Mouse (Mus musculus) heart, postnatal 14 days (tissue): ENCODE data around the gene Gatc. TPM values are rescaled to one million over a fixed set of nuclear protein-coding genes. Genes with fewer than 3 reads are reported as not detected.
"Not testable (repeated sequence)": the region's sequence is repeated elsewhere in the genome, so short reads cannot be mapped to it uniquely, and the experiment has no call there.

Experiments used
- DNase-seq, 2 experiments: peaks; one replicate each; pipeline ENCODE4 v3.0.0; 2021 to 2022
- intact Hi-C: fragments of 180-260 bp; cut with DNase I; formaldehyde crosslinking; loops from one replicate; pipeline ENCODE4 v1.15.1; 2025
- long read RNA-seq, 2 experiments: library from polyadenylated mRNA; stranded (forward); transcript quantifications; one replicate each; pipeline ENCODE4 v2.0.0; 2021
- total RNA-seq, 2 experiments: library from RNA; stranded (reverse); gene quantifications; 2 replicates each; pipeline ENCODE4 v1.2.3; 2021

Gene Gatc
- 10 to 100 TPM; 16.0 to 17.0 TPM for total RNA-seq
- long read RNA-seq, experiment 1, transcript Gatc-201 (3 exons, 1,797 nt), result major isoform, 13 of 13 reads
- long read RNA-seq, experiment 1, partial matches to known transcripts, result 0 of 13 reads
- long read RNA-seq, experiment 1, other reads (novel, unspliced or antisense), result 0 of 13 reads
- long read RNA-seq, experiment 2, transcript Gatc-201 (3 exons, 1,797 nt), result major isoform, 16 of 17 reads
- long read RNA-seq, experiment 2, partial matches to known transcripts, result 0 of 17 reads
- long read RNA-seq, experiment 2, other reads (novel, unspliced or antisense), result 1 of 17 reads

DNA sequence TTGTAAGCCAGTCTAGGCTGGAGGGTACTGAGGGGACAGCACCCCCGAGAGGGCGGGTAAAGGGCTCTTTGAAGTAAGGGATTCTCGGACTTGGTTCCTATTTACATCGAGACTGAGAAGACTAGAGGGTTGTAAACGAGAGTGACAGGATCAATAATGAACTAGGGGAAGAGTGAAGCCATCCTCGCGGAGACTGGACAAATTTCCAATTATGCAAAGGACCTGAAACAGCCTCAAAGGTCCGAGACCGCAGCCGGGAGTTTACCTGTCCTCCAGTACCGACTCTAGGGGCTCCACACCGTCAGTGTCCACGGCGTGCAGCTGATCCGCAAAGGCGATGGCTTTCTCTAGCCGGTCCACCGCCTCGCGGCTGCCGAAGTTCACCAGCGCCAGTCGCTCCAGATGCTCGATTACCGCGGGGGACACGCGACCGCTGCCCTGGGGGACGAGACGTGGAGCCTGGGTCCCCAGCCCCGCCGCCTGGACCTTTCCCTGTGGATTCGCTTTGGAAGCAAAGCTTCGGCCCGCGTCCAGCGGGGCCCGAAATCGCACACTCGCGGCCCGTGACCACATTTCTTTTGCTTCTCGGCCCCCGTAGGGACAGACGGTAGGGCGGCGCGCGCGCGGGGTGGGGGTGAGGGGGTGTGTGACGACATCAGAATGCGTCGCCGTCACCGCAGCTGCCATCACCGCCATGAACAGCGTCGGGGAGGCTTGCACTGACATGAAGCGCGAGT lies at the start of gene Gatc, which contains the start of gene Triap1:
Gatc (minus strand) TSS at position 602 of the 737 bp plus-strand sequence.
Triap1 (plus strand) TSS at position 649 of the 737 bp plus-strand sequence.
- intact Hi-C loops, result loop anchor here (2.0 to 10.0 kb wide), 2 partner anchors 40 to 216 kb away; partner anchors contain the start of gene Dynll1

DNA sequence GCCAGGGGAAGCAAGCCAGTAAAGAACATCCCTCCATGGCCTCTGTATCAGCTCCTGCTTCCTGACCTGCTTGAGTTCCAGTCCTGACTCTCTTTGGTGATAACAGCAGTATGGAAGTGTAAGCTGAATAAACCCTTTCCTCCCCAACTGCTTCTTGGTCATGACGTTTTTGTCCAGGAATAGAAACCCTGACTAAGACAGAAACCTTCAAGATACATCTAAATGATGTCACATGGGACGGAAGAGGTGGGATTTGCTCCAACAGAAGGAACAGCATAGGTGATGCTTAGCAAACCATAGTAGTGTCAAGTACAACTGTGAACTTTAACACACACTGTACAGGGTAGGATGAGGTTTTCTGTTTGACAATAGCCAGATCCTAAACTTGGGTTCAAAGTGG lies 37.9 kb upstream of the Gatc start:
- intact Hi-C loops, DNase-seq: not testable (repeated sequence)

More for the DNA sequence above, at the start of gene Gatc, which contains the start of gene Triap1:
- DNase-seq, result peak; percentile 90 to 91

DNA sequence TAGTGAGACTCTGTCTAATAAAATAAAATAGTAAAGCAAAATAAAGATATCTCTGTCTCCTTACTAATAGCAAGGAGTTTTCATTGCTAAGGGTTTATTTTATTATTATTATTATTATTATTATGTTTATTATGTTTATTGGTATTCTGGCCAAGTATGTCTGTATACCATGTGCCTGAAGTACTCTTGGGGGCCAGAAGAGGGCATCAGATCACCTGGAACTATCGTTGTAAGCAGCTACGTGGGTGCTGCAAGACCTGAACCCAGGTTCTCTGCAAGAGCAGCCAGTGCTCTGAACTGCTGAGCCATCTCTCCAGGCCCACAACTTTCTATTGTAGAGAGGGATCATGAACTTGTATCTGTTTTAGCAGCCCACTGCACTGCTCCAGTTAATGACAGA lies 34.5 kb upstream of the Gatc start:
- intact Hi-C loops, result no loop called here
- no peak for DNase-seq

DNA sequence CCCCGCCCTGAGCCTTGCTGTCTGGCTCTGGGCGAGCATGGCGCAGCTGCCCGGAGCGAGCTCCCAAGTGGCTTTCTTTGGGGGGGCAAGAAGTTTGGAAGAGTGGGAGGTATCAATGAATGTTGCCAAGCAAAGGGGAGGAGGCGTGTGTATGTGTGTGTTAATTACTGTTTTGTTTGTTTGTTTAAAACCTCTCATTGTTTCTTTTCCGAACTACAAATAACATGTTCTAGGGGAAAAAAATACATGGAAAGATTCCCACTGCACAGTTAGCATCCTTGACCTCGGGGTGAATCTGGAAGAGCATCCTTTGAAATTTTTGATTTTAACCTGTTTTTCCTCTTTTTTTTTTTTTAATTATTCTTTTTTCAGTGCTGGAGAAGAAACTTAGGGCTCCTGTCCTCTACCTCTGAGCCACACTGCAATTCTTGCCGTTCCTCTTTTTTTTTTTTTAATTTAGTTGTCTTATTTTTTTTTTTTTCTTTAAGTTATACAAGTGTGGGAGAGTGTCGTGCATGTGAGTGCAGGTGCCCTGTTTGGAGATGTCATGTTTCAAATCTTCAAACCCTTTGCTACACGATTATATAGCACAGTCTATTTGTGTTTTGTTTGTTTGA lies 33.3 kb upstream of the Gatc start:
- DNase-seq, result no peak
- intact Hi-C loops, result no loop called here

DNA sequence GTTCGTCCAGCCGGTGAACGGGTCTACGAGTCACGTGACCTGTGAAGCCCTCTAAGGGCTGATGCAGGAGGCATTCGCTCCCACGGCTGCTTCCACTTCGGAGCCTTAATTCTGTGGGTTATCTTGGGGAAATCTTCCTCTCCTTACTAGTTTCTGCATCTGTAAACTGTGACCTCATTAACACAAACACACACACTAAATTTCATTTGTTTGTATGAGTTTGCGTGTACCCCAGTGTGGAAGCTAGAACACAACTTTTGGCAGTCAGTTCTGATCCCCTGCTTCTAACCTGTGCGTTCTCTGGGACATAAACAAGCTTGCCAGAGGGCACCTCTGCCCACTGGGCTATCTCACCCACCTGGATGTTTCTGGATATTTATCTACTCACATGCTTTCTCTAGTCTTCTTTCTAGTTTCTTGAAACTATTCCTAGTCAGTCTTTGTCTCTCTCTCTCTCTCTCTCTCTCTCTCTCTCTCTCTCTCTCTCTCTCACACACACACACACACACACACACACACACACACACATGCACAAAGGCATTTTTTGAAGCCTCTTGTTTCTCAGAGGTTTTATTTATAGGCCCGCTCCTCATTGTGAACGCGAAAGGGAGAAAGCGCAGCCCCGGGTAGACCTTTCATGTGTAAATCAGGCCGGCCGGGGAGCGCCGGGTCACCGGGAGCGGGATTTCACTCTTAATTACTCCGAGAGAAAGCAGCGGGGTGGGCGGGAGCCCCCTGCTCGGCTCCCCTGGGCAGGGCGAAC lies 32.6 kb upstream of the Gatc start:
- DNase-seq, result no peak
- intact Hi-C loops, result no loop called here

DNA sequence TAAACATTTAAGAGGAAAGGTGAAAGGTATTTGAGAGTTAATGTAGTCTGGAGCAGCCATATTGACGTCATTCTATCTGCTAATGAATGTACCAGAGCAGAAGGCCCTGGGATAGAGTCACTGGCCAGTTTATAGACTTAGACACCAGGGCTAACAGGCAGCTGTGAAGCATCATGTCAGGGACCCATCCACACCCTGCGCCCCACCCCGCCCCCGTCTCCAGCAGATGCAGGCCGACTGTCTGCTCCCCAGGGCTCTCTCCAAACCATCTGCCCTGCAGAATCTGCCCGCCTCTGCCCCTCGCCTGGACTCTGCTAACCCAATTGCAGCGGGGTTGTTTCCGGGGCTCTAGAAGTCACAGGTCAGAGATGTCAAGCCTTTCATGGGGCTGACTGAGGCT lies 30.8 kb upstream of the Gatc start:
- no peak for DNase-seq
- intact Hi-C loops, result no loop called here

DNA sequence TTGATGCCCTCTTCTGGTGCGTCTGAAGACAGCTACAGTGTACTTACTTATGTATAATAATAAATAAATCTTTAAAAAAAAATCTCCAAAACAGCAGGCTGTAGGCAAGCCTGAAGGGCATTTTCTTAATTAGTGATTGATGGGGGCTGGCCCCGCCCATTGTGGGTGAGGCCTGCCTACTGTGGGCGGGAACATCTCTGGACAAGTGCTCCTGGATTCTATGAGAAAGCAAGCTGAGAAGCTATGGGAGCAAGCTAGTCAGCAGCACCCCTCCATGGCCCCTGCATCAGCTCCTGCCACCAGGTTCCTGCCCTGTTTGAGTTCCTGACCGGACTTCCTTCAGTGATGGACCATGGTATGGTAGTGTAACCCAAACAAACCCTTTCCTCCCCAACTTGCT lies 23.8 kb upstream of the Gatc start:
- no peak for DNase-seq
- intact Hi-C loops, result no loop called here

DNA sequence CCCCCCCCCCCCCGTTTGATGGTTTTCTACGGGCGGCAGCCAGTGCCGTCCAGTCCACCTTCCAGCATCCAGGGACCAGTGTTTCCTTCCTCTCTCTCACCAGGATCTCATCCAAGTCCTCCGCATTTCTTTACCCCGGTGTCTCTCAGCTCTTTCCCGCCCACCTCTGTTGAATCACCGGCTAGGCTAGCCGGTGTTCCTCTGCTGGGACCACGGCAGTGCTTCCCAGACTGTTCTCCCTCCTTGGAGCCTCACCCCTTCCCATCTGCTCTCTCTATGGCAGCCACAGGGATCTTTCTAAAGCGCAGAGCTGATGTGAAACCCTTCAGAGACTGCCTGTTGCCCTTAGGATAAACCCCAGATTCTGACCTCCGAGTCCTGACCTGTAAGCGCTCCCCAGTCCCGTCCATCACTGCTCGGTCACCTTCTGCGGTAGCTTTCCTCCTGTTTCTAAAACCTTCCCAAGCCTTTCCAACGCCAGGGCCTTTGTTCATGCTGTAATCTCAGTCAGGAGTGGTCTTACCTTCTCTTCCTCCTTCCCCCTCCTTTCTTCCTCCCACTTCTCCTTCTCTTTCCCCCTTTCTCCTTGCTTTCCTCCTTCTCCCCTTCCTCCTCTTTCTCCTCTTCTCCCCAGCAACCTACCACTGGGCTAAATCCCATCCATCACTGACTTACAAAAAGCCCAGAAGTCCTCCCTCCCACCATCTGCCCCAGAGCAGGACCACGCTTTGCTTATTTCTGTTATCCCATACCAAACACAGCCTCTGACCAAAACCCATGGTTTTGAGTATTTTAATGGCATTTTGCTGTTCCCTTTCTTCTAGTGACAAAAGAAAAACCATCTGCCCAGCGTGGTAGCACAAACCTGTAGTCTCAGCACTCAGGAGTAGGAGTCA lies 22.1 kb upstream of the Gatc start:
- intact Hi-C loops, result no loop called here

DNA sequence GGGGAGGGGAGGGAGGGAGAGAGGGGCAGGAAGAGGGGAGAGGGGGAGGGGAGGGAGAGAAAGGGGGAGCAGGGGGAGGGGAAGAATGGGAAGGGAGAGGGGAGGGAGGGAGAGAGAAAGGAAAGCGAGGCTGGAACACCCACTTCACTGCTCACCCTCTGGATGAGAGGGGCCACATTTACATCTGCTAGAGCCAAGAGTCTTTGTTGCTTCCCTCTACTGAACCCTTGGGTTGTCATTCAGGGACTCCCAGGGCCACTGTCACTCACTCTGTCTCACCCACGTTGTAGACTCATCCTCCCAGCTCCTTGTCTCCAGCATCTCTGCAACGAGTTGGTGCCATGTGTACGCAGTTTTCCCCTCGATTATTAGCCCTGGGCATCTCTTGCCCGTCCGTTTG lies 21.2 kb upstream of the Gatc start:
- intact Hi-C loops, result no loop called here
- DNase-seq, result no peak

More for the DNA sequence above, 22.1 kb upstream of the Gatc start:
- DNase-seq, result no peak

DNA sequence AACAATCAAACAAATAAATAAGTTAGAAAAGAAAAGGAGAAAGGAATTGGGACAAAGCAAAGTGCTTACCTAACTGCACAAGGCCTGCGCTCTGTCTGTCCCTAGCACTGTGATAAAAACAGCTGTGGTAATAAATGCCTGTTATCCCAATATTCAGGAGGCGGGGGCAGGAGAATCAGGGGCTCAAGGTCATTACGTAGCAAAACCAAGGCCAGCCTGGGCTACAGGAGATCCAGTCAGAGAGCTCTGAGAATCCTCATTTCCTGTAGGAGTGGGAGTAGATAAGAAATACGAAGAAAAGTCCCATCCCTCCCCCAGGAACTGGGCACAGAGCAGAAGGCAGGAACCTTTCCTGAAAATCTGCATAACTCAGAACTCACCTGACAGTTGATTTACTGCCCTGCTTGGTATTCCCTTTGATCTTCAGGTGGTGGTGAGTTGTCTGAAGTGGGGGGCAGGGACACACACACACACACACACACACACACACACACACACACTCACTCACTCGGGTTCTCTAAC lies 18.9 kb upstream of the Gatc start:
- intact Hi-C loops, result loop anchor here (1.0 kb wide), 1 partner anchor 81 kb away; no protein-coding TSS in a partner anchor
- DNase-seq, result no peak

DNA sequence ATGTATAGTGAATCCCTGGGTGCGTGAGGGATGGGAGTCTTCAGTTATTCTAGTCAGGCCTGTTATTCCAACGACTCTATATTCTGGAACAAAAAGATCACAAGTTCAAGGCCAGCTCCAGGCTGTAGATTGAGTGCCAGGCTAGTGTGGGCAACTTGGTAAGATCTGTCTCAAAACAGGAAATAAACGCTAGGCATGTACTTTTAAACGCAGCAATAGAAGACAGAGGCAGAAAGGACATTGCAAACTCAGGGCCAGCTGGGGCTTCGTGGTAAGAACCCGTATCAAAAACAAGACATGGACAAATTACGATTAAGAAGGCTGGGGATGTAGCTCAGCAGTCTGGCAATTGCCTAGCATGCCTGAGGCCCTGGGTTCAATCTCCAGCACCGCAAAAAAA lies 18.5 kb upstream of the Gatc start:
- intact Hi-C loops, result loop anchor here (1.0 kb wide), 1 partner anchor 82 kb away; no protein-coding TSS in a partner anchor
- no peak for DNase-seq

DNA sequence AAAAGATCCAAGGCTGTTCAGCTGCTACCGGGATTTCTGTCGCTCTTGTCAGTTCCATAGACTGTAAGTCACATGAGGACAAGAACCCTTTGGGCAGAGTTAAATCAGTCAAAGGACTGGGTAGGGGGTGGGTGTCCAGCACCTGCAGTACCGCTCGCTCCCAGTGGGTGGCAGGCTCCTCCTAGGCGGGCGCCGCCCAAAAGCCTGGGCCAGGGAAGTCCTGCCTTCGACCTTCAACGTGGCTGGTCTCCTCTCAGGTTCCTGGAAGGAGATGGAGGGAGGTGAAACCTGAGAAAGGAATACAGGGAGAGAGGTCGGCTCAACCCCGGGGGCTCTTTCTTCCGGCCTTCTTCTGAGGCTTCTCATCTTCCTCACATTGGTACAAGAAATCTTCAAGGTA lies 17.9 kb upstream of the Gatc start:
- peak; percentile 87 to 95 for DNase-seq

DNA sequence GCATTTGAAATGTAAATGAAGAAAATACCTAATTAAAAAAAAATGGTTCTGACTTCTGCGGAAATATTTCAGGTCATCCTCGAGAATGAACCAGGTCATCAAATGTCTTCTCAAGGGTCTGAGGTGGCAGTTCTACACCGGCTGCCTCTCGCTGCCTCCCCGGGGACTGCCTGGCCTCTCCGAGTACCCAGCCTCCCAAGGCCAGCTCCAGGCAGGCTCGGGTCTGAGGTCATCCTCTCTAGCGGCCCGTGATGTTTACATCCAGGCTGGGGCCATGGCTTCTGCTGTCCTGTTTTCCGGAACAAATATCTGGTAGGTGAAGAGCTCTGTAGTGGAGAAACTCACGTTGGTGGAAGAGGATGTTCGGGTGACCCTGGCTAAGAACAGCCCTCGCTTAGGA lies 14.1 kb upstream of the Gatc start:
- intact Hi-C loops, result no loop called here
- DNase-seq, result no peak

More for the DNA sequence above, 17.9 kb upstream of the Gatc start:
- intact Hi-C loops, result loop anchor here (1.0 kb wide), 1 partner anchor 82 kb away; no protein-coding TSS in a partner anchor

DNA sequence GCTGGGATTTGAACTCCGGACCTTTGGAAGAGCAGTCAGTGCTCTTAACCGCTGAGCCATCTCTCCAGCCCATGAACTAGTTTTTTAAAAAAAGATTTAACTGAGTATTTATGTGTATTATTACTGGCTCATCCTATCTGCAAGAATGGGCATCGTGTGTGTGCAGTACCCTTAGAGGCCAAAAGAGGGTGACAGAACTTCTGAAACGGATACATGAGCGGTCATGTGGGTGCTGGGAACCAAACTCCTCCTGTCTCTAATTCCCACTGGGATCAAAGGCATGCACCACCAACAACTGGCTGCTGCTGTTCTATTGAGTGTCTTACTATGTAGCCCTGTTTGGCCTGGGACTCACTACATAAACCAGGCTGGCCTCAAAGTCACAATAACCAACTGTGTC lies 10.4 kb upstream of the Gatc start:
- DNase-seq, result no peak
- intact Hi-C loops, result no loop called here

DNA sequence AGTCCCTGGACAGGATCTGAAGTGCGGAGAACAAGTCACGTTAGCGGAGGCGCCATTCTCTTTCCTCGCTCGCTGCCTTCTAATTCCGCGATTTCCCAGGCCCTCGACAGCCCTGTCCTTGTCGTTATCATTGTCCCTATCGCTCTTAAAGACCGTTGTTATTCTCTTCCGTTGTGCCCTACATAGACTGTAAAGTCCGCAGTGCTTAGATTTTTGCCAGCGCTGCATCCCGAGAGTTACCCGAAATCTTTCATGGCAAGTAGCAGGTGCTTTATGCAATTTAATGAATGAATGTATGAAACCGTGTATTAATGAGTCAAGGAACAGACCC lies 8.2 kb upstream of the Gatc start:
- intact Hi-C loops, result loop anchor here (5.0 to 10.0 kb wide), 2 partner anchors 224 to 283 kb away; partner anchors contain the start of gene Rab35
- DNase-seq, result no peak

DNA sequence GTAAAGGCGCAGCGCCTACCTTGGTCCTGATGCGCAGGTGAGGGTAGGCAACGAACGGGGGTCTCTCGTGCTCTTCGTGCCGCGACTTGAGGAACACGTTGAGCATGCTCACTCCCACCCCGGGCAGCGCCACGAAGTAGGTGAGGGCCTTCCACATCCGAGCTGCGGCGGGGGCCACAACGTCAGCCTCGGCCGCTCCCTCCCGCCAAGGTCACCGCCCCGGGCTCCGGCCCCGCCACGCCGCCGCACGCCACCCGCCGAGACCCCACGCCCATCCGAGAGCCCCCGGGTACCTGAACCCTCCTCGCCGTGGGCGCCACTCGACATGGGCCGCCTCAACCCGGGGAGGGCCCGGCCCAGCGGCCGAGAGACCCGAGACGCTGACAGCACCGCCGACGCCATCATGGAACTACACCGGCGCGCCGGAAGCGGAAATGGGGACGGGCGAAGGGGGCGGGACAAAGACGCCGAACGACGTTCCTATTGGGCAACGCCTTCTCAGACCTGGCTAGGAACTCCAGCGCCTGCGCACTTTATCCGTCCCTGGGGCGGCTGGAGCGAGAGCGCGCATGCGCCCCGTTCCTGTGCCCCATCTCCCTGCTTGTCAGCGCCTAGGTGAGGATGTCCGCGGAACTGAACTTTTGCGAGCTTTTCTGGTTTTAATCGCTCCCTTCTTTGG lies 7.7 kb upstream of the Gatc start, which contains the start of gene Cox6a1:
Cox6a1 (minus strand) TSS at position 436 of the 679 bp plus-strand sequence.
- intact Hi-C loops, result loop anchor here (5.0 to 10.0 kb wide), 2 partner anchors 224 to 284 kb away; partner anchors contain the start of gene Rab35
- peak; percentile 98 to 99 for DNase-seq

DNA sequence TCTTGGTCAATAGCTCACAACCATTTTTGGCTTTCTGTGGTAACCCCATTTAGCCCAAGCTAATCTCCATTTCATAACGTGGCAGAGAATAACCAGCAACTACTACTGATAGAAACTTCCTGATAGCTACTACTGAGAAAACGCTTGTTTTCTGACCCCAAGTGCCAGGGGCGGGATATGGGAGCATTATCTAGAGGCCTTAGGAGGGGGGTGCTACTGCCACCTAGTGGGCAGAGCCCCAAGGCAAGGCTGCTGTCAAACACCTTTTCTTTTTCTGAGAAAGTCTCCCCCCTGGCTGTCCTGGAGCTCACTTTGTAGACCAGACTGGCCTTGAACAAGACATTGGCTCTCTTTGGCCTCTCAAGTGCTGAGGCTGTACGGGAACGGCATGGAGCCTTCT lies 6.6 kb upstream of the Gatc start:
- peak; percentile 85 to 87 for DNase-seq
- intact Hi-C loops, result loop anchor here (2.0 to 10.0 kb wide), 3 partner anchors 45 to 285 kb away; partner anchors contain the start of gene Rab35
